Mouse (Mus musculus): ENCODE measurements around the gene Dlx1.

The Dlx1 gene

DNA sequence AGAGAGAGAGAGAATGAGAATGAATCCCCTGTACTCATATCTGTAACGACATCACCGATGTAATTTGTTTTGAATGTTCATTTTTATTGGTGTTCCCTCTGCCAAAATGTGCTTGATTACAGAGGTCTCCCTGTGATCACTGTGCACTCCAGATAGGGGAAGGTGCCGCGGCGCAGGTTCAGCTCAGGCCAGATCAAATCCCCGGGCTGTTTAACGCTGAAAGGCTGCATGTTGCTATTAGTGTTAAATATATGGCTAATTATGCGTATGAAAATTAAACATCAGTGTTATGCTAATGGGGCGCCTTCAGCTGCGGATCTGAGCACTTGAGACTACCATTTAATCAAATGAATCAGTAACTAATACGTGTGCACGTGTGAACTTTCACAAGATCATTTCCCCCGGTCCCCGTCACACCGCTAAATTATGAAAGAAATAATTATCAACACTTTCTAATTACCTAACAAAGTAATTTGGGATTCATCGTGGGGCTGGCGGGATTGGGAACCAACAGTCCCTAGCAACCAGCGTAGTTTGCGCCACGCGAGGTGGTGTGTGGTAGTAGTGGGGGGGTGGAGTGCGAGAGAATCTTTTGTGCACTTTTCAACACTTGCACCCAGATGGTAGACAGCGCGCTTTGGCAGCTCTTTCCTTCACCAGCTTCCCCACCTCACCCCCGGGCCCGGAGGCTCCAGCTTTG is at the start of gene Dlx1:
Dlx1 (plus strand) TSS at position 100 of the 700 bp plus-strand sequence.
- DNase-seq (ENCODE audit: low spot score in 2 of 2) = peak in 1 of 2 experiments; percentile 17

DNA sequence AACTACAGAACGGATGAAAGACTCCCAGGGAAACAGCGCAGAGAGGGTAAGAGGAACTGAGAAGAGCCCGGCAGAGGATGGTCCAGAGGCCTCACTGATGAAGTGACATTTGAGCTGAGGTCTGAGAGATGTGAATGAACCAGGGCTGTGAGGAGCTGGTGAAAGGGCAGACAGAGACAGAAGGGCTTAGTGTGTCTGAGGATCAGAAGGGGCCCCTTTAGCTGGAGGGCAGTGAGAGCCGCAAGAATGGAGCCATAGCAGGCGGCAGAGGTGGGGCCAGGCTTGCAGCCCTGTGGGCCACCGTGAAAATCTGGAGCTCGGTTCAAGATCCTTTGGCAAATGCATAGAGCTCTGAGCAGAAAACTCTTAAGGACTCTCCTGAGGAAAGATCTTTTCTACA is 48.0 kb upstream of the Dlx1 start:
- no peak for DNase-seq (ENCODE audit: low spot score in 2 of 2)

DNA sequence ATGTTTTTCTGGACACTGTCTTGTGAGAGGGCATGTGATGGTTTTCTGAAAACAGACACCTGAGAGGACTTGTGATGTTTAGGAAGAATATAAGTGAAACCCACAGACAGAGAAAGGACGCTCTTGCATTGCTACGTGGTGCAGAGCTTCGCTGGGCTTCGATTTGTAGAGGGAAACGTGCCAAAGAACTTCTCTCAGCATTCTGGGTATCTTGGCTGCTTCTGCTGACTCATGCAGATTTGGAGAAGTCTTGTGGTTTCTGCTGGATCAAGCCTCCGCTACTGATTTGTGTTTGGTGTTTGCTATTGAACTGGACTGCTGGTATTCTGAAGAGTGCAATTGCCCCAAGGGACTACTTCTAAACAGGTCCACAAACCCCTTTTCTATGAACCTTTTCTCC is 46.1 kb upstream of the Dlx1 start:
- no peak for DNase-seq (ENCODE audit: low spot score in 2 of 2)

DNA sequence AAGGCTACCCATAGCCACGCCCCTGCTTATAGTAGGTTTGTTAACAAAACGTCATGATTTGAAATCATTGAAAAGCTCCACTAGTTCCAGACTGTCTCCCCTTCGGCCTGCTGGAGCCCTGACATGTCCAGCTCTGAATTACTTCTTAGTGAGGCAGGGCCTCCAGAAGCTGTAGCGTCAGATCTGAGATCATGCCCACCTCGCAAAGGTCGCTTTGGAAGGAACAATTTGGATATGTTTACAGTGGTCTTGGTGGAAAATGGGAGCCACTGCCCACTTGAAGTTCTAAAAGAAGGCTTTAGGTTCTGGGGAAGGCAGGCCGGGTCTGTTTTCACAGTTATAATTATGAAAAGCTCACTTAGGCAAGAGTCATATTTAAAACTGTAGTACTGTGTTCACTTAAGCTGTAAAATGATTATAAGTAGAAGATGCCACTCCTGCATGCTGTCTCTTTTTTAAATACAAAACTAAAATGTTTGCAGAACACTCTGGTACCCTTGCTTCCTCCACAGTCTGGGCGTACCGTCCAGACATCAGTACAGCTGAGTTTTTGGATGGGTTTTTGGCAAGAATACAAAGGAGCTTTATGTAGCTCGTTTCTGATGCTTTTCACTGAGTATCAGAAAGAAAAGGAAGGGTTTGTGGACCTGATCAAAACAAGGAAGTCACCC is 44.7 kb upstream of the Dlx1 start:
- DNase-seq (ENCODE audit: low spot score in 2 of 2) = no peak

DNA sequence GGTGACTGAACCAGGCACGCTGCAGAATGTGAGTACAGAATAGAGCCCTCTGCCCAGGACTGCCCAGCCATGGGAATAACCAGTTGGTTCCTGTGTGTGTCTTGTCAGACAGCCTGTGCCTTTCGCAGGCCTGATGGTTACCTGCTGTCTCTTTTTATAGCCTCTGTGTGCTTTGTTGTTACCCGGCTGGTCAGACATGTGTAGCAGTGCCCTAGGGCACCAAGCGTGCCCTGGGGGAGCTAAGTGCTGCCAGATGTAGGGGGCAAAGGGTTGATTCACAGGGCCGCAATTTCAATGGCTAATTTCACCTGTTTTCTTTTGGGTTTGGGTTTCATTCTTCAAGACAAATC is 44.2 kb upstream of the Dlx1 start:
- no peak for DNase-seq (ENCODE audit: low spot score in 2 of 2)

DNA sequence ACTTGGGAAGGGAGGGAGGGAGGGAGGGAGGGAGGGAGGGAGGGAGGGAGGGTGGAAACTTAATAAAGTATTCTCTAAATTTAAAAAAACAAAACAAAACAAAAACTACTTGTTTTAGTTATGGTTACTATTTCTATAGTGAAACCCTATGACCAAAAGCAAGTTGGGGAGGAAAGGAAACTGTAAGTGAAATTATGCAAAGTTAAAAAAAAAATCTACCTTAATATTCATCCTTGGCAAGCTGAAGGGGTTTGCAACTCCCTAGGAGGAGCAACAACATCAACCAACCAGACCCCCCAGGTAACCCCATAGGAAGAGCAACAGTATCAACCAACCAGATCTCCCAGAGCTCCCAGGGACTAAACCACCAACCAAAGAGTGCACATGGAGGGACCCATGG is 36.6 kb upstream of the Dlx1 start:
- no peak for DNase-seq (ENCODE audit: low spot score in 2 of 2)

DNA sequence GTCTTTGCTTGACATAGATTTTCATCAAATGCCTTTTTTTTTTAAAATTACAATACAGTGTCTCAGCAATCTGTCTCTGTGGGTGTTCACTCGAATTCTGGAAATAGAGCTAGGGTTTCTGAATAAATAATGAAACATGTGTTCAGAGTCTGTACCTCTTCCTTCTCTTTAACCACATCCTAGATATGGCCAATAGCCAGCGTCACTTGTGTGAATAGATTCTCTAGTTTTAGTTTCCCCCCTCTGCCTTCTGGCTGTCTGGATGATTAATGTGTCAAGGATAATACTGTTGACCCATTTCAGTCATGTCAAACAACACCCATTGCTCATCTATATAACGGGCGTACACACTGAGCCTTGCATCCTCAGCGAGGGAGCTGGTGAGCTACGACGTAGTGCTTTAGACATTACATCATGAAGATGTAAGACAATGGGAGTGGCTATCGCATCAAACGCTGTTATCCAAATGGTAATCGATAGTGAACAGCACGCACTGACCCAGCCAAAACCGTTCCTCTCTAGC is 34.7 kb upstream of the Dlx1 start:
- DNase-seq (ENCODE audit: low spot score in 2 of 2) = no peak

DNA sequence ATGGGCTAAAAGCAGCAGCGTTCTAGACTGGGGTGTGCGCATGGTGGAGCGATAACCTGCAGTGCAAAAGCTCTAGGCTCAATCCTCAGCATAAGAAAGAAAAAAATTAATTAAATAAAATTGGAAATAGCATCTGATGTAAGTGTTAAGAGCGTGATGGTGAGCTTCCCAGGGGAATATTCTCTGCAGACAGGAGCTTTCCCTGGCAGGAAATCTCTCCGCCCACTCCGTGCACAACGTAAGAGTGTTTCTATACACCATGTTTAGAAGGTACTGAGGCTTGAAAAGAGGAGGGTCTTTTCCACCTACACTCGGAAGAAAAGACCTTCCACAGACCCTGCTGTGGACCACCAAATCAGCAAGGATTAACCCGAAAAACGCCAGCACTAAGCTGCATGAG is 33.4 kb upstream of the Dlx1 start:
- peak in 1 of 2 experiments; percentile 30 for DNase-seq (ENCODE audit: low spot score in 2 of 2)

DNA sequence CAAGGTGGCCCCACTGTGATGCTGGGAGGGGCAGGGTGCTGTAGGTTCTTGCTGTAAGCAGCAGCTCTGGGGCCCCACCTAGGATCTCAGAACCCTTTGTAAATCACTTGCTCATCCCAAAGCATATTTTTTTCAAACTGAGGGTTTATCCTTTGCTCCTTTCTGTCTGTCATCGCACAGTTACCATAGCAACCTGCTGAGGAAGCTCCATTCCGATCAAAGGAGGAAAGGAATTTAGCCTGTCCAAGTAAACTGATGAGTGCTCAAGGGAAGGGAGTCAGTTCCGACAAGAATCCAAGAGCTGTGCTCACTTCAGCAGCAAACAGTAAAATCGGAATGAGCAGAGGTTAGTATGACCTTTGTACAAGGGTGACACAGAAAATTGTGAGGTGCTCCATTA is 32.9 kb upstream of the Dlx1 start:
- no peak for DNase-seq (ENCODE audit: low spot score in 2 of 2)

DNA sequence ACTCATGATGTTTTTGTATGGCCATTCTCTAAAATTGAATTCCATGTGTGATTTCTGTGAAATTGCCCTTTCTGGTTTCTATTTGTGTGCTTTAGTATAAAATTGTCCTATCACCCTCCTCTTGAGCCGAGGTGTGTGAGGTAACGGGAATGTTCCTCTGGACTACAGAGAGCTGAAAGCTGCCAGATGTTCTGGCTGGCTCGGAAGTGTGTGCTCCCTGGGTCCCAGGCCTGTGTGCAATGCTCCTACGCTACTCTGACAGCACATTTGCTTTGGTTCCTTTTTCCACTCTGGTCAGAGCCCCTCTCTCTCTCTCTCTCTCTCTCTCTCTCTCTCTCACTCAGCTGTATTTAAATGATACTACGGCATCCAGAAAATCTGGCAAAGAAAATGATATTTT is 30.7 kb upstream of the Dlx1 start:
- no peak for DNase-seq (ENCODE audit: low spot score in 2 of 2)

DNA sequence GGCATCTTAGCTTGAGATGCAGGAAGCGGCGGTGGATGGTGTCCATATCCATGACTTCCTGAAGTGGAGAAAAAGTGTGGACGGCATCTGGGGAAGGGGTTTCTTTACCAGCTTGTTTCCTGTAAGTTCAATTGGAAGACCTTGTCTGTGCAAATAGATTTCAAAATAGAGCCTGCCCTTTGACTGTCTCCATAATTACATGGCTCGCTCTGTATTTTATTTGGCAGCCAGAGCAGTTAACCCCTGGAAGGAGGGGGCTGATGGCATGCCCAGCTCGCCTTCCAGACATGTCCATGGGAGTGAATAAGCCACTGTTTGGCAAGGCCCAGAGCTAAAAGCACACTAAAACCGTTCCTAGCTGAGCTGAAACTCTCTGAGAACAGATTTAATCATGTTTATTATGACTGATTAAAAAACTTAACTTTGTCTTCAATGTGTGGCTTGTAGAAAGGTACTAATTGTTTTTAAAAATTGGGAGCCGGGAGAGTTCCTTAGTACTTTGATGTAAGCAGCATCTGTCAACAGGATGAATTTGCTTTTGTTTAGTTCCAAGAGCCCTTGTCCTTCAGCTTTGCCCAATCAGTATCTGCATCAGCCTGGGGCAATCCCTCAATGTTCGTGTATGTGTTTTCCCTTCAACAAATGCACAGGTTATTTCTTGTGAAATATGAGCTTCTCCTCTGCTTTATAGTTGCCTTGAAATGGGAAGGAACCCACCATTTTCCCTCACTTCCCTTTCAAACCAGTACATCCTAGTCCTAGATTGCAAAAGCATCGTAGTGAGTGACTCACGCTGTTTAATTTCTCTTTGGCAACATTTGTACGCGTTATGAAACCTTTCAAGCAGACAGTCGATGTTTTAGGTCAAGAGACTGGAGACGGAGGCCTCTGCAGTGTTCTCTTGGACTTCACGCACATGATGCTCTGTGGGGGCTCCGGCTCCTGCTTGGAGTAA is 28.4 kb upstream of the Dlx1 start:
- DNase-seq (ENCODE audit: low spot score in 2 of 2) = no peak

DNA sequence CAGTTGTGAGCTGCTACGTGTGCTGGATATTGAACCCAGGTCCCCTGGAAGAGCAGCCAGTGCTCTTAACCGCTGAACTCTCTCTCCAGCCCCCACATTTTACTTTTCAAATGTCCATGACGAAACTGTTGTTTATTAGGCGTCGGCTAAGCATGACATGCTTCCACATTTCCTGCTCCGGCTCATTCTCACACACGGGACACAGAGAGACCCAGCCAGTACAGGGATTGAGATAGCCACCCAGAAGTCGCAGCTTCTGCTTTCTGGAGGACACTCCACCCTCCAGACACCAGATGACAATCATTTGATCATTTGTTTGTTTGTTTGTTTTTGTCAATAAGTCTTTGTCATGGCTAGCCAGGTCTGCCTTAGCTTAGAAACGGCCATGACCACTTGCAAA is 23.1 kb upstream of the Dlx1 start:
- no peak for DNase-seq (ENCODE audit: low spot score in 2 of 2)

DNA sequence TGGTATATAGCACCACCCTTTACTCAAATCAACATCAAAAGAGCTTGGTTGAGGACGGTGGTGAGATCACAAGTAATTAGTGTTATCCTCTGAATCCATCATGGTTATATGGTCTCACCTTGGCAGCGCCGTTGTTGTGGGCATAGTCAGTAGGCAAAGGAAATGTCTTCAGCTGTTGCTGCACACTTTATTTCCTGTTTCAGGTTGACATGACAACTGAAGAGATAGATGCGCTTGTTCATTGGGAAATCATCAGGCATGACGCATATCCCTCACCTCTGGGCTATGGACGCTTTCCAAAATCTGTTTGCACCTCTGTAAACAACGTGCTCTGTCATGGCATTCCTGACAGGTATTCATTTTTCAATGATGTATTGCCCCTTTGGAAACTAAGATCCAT is 16.7 kb upstream of the Dlx1 start:
- DNase-seq (ENCODE audit: low spot score in 2 of 2) = no peak

DNA sequence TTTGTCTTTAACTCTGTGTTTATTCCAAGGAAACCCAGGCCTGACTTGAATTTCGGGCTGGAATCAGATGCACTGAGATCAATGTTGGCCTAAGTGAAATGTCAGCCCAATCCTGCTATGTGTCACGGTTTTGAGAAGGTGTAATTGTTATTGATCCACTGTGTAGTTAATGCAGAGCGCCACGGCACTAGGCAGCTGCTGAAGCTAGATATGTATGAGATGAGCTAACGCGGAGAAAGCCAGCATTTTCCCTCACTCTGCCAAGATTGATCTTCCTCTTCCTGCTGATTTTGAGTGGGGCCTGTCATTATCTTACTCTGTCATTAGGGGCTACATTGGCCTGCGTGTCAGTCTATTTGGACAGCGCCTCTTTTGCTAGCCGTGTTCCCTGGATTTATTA is 15.6 kb upstream of the Dlx1 start:
- DNase-seq (ENCODE audit: low spot score in 2 of 2) = no peak

DNA sequence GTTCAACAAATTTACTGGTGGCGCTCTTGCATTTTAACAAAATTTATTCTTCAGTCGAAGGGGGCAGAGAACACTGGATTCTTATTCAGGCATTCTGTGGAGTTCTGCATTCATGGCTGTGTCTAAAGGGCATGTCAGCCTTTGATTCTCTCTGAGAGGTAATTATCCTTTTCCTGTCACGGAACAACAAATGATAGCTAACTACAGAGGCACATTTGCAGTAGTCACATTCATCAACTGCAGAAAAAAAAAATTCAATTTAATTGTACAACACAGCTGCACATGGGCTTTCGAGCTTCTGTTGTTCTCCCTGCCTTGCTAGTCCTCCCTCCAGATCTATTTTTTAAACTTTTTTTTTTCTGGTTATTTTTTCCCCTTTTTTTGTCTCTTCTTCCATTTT is 10.9 kb upstream of the Dlx1 start:
- DNase-seq (ENCODE audit: low spot score in 2 of 2) = no peak

DNA sequence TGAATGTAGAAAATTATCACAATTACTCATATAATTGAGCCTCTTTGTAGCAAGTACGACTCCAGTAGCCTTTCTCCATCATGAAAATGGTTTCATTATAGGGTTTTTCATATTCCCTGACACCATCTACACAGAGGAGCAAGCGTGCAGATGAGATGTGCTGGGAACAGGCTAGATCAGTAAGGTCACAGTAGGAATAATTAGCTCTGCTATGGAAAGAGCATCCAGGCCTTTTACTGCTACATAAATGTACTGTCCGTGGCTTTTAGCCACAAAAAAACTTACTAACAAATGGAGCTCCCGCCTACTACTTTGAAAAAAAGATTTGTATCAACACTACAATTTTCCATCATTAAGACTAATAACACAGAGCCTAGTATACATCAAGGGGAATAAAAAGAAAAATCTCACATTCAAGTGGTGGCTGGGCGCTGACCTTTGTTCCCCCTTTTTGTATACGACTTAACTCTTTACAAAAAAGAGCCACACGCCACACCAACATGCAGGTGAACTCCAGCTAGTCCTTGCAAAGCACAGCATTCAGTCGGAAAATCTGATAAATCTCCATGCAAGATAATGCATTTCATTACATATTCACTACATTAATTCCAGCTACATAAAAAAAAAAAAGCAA is 10.3 kb upstream of the Dlx1 start:
- no peak for DNase-seq (ENCODE audit: low spot score in 2 of 2)

DNA sequence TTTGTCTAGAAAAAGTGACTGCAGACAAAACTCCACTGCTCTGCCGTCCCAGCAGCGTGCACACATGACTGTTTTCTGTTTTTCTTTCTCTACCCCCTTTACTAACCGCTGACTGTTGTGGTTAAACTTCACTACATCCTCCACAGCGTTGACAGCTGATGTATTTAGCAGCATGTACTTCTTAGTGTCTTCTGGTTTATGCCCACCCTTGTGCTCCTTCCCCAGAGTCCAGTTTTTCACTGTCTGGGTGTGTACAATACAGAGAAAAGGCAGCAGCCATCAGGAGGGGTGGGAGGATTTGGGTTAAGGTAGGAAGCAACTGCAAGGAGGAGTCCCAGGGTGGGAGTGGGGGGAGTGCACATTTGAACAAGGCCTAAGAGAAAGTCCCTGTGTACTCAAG is 5.0 kb upstream of the Dlx1 start:
- no peak for DNase-seq (ENCODE audit: low spot score in 2 of 2)

DNA sequence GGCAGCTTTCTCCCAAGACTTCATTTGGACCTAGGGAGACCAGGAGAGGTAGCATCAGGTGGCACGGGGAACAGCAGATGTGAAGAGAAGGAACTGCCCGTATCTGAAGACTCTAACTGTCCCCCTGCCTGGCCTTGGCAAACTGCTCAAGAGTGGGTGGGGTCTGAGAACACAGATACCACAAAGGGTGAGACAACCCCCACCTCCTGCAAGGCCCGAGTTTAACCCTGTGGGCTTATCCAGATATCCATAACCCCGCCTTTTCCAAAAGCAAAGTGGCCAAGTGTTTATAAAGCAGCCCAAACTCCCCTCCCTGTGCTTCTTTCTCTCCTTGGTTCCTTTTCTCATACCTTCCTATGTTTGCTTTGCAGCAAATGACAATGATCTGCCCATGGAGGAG is 4.5 kb upstream of the Dlx1 start:
- no peak for DNase-seq (ENCODE audit: low spot score in 2 of 2)

DNA sequence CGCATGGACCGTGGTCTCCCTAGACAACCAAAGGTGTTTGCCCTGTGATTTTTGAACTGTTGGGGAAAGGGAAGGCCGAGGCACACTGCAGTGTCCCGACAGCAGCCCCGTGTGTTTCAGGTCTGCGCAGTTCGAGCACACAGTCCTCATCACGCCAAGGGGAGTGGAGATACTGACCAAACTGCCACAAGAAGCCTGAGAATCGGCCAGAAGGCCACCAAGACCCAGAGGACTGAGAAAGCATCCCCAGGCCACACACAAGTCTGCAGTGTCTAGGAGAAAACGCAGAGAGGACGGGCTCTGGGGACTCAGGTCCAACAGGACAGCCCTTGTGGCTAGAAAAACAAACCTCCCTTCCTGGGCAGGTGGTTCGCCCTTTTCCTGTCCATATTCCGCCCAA is 3.1 kb upstream of the Dlx1 start:
- no peak for DNase-seq (ENCODE audit: low spot score in 2 of 2)

DNA sequence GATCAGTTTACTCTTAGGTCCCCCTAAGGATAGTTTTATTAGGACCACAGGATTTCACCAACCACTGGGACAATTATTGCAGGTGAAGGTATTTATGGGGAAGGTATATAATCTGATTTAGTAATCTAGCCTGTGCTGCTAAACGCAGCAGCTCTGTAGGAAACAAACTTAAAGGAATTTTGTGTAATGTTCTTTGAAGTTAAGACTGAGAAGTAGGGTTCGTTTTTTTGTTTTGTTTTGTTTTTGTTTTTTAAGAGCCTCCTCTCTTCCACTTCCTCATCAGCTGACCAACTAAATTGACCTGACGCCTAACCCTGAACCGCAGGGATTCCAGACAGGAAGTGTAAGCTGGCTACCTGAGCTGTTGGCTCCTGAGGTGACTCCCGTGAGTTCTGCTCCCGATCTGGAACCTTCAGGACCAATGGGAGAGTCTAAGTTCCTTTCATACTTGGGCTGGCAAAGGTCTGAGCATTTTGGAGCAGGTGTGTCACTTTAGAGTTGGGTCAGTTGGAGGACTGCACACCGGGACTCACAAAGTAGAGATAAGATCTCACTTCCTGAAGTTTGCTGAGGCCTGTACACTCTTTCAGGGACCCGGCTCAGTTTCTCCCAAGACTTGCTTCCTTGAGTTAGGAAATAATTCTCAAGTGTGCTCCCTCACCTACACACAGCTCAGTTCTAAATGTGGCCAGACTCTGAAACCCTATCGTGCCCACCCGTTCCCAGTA is 1.2 kb upstream of the Dlx1 start:
- no peak for DNase-seq (ENCODE audit: low spot score in 2 of 2)

DNA sequence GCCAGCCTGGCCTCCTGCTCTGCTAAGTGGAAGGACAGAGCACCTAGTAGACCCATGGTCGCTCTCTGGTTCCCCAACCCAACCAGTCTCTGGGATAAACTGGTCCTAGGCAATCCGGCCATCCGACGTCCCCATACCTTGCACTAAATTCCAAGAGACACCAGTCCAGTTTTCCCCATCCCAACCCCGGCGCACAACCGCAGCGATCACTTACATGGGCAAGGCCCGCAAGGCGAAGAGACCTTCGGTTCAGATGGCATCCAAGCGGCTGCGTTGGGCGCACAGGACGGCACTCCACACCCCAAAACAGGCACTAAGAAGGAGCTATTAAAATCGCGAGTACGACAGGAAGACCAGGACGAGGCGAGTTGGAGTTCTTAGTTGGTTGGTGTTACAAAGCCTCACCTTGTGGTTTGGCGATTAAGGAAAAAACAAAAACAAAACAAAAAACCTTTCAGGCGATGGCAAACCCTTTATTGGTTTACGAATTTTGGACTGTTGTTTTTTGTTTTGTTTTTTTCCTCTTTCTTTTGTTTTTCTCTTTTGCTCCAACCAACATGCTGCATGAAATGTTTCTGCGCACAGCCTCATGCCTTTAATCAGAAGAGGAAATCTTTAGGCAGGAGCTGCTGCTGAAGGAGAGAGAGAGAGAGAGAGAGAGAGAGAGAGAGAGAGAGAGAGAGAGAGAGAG is 445 bp upstream of the Dlx1 start:
- DNase-seq (ENCODE audit: low spot score in 2 of 2) = no peak
